Mouse (Mus musculus): ENCODE measurements at regions not wholly inside any gene's neighbourhood (a gene's known extent, or its start where the extent isn't known, plus 50 kb on each side); places are given as distances from the start of the nearest gene placed in this dataset.

DNA sequence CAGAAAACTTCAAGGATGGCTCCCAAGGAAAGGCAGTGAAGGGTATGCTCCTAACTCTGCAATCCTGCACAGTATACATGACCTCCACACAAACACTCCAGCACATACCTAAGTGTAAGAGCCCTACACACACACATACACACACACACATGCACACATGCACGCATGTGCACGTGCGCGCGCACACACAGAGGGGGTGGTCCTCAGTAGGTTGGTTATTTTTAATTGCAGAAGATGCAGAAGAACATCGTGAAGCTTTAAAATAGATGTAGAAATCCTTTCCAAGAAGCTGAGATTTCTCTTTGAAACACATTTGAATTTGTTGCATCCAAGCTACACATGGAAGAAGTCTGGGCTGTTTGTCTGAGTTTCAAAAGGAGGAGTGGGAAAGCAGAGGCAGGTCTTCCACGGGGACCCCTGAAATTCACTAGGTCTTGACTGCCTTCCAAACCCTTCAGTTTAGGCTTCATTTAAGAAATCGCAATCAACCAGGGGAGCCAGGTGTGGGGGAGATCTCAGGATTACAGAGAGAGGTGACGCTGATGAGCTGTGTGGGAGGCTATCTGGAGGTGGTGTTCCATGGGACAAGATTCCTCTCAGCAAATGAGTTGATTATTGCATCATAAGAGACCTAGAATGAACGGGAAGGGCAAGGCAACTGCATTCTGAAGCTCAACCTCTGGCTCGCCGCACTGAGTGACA lies 427.4 kb downstream of the Gm9195 start:
- no peaks in the 10 kb centered on the region for H3K9me3 ChIP-seq (ENCODE audit: control insufficient read depth, low read length)
- H3K27me3 ChIP-seq (replicated peaks; ENCODE audit: control insufficient read depth, insufficient read depth, low read length), result no peaks in the 10 kb centered on the region
- H3K4me1 ChIP-seq (replicated peaks; ENCODE audit: control insufficient read depth, insufficient read depth, low read length), result no peaks in the 10 kb centered on the region
- 93% methylated on average over 12 of the region's 12 CpGs for WGBS
- no peaks in the 10 kb centered on the region for H3K36me3 ChIP-seq (ENCODE audit: control insufficient read depth, insufficient read depth)
- ATAC-seq, result no peak
- no peak overlapping the region for H3K9ac ChIP-seq (replicated peaks; ENCODE audit: low read depth, low read length)
- no peak overlapping the region for H3K4me3 ChIP-seq (replicated peaks; ENCODE audit: low read length)
- H3K4me2 ChIP-seq (ENCODE audit: low read length), result no peak overlapping the region
- no peak overlapping the region for H3K27ac ChIP-seq (ENCODE audit: low read length)

GRCm38 (mm10) chr14:72042881-72043236 lies 448.8 kb downstream of the Gm9195 start:
- H3K9me3 ChIP-seq (ENCODE audit: control insufficient read depth, low read length), result no peaks in the 10 kb centered on the region
- peak; percentile 91 for ATAC-seq
- 12% methylated on average over 2 of the region's 2 CpGs for WGBS
- H3K4me2 ChIP-seq (ENCODE audit: low read length), result no peak overlapping the region
- no peak overlapping the region for H3K4me3 ChIP-seq (replicated peaks; ENCODE audit: low read length)
- H3K9ac ChIP-seq (replicated peaks; ENCODE audit: low read depth, low read length), result no peak overlapping the region; the same call in 1 of the 2 replicates
- peak overlapping the region; percentile 46 for H3K27ac ChIP-seq (ENCODE audit: low read length)
- H3K36me3 ChIP-seq (ENCODE audit: control insufficient read depth, insufficient read depth), result no peaks in the 10 kb centered on the region
- H3K4me1 ChIP-seq (replicated peaks; ENCODE audit: control insufficient read depth, insufficient read depth, low read length), result peaks cover 12% of the 10 kb centered on the region
- no peaks in the 10 kb centered on the region for H3K27me3 ChIP-seq (replicated peaks; ENCODE audit: control insufficient read depth, insufficient read depth, low read length)

DNA sequence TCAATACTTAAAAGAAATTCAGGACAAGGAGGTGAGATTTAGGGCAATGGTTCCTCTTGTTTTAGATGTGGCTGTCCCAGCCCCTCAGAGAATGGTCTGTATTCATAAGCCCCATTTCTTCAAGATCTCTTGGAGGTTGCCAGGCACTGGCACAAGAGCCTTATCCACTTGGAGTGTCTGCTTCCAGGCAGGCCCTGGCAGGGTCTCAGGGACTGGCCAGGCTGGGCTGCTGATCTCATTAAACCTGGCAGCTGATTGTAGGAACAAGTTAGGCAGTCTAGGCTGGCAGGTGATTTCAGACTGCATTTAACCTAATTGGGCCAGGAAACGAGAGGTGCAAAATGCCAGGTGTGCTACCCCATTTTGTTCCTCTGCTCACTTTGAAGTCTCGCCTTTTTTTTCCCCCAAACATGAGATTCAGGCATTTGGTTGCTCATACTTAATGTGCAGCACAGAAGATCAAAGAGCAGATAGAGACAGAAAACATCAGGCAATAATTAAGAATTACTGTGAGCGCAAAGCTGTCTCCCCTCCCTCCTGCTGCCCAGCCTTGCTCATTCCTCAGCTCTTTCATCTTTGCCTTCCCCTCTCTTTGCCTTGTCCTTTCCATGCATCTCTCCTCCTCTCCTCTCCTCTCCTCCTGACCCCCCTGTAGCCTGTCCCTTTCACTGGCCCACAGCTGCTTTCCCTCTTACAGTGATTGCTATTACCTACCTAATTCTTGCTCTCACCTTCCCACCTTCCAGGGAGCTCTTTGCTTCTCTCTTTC lies 449.3 kb downstream of the Gm9195 start:
- Histone ChIP-seq H3K4me3 (replicated peaks; ENCODE audit: low read length) (no peak overlapping the region), H3K9ac (replicated peaks; ENCODE audit: low read depth, low read length) (no peak overlapping the region; the same call in 1 of the 2 replicates), H3K4me1 (replicated peaks; ENCODE audit: control insufficient read depth, insufficient read depth, low read length) (peaks cover 12% of the 10 kb centered on the region), H3K27me3 (replicated peaks; ENCODE audit: control insufficient read depth, insufficient read depth, low read length) (no peaks in the 10 kb centered on the region), H3K36me3 (ENCODE audit: control insufficient read depth, insufficient read depth) (no peaks in the 10 kb centered on the region), H3K9me3 (ENCODE audit: control insufficient read depth, low read length) (no peaks in the 10 kb centered on the region), H3K4me2 (ENCODE audit: low read length) (0 out of 2 replicates have a peak overlapping the region, but pooled peaks have one; percentile 13), H3K27ac (ENCODE audit: low read length) (peak overlapping the region; percentile 46)
- WGBS, result 17% methylated on average over 3 of the region's 3 CpGs
- peak; percentile 80 for ATAC-seq

- no peak overlapping the region for H3K27ac ChIP-seq (ENCODE audit: low read length)
- no peak overlapping the region for H3K9ac ChIP-seq (replicated peaks; ENCODE audit: low read depth, low read length)
- no peak overlapping the region for H3K4me2 ChIP-seq (ENCODE audit: low read length)
- no peaks in the 10 kb centered on the region for H3K4me1 ChIP-seq (replicated peaks; ENCODE audit: control insufficient read depth, insufficient read depth, low read length)
- ATAC-seq, result no peak
- H3K36me3 ChIP-seq (ENCODE audit: control insufficient read depth, insufficient read depth), result no peaks in the 10 kb centered on the region
- WGBS, result 81% methylated on average over 3 of the region's 3 CpGs
- no peaks in the 10 kb centered on the region for H3K27me3 ChIP-seq (replicated peaks; ENCODE audit: control insufficient read depth, insufficient read depth, low read length)
- no peak overlapping the region for H3K4me3 ChIP-seq (replicated peaks; ENCODE audit: low read length)
- H3K9me3 ChIP-seq (ENCODE audit: control insufficient read depth, low read length), result no peaks in the 10 kb centered on the region
Observed at GRCm38 (mm10) chr14:72030396-72030795, 461.2 kb downstream of the Gm9195 start.

DNA sequence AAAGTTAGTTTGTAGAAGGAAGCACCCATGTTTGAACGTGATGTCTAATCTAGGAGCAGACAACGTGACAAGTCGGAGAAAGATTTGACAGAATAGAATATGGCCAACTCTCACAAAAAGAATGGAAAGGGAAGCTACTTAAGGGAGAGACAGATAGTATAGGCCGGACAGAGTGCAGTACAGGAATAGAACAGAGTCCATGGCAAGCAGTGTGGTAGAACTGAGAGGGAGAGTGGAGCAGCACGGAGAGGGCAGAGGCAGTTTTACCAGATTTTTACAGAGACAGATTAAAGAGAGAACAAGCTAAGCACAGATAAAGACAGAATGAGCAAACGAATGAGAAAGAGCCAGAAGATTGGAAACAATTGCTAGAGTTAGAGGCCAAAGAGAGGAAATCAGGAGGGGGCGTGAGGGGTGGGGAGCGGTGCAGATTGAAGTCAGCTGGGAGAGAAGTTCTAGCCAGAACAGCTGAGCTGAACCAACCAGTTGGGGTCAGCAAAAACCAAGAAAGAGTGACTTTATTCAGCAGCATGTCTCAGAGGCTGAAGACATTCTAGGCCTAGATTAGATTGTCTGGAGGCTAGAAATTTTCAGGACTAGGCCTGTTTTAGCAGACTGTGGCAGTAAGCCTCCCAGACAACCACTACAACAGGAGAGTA lies 464.1 kb downstream of the Gm9195 start:
- H3K36me3 ChIP-seq (ENCODE audit: control insufficient read depth, insufficient read depth), result no peaks in the 10 kb centered on the region
- no peak overlapping the region for H3K4me2 ChIP-seq (ENCODE audit: low read length)
- no peak overlapping the region for H3K27ac ChIP-seq (ENCODE audit: low read length)
- no peaks in the 10 kb centered on the region for H3K9me3 ChIP-seq (ENCODE audit: control insufficient read depth, low read length)
- H3K9ac ChIP-seq (replicated peaks; ENCODE audit: low read depth, low read length), result no peak overlapping the region
- H3K27me3 ChIP-seq (replicated peaks; ENCODE audit: control insufficient read depth, insufficient read depth, low read length), result no peaks in the 10 kb centered on the region
- H3K4me1 ChIP-seq (replicated peaks; ENCODE audit: control insufficient read depth, insufficient read depth, low read length), result no peaks in the 10 kb centered on the region
- 73% methylated on average over 8 of the region's 8 CpGs for WGBS
- no peak overlapping the region for H3K4me3 ChIP-seq (replicated peaks; ENCODE audit: low read length)
- no peak for ATAC-seq

DNA sequence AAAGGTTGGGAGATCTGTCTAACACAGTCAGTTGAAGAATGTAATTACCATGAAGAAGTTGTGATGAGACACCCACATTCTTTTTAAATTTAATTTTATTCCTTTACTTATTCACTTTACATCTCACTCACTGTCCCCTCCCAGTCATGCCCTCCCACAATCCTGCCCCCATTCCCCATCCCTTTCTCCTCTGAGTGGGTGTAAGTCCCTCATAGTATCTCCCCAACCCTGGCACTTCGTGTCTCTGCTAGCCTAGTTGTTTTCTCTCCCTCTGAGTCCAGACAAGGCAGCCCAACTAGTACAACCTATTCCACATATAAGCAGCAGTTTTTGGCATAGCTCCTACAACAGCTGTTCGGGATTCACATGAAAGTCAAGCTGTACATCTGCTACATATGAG lies 487.3 kb downstream of the Gm9195 start:
- Histone ChIP-seq H3K27ac (ENCODE audit: low read length) (no peak overlapping the region), H3K4me1 (replicated peaks; ENCODE audit: control insufficient read depth, insufficient read depth, low read length) (no peaks in the 10 kb centered on the region), H3K9me3 (ENCODE audit: control insufficient read depth, low read length) (no peaks in the 10 kb centered on the region), H3K4me2 (ENCODE audit: low read length) (no peak overlapping the region), H3K4me3 (replicated peaks; ENCODE audit: low read length) (no peak overlapping the region), H3K36me3 (ENCODE audit: control insufficient read depth, insufficient read depth) (no peaks in the 10 kb centered on the region), H3K27me3 (replicated peaks; ENCODE audit: control insufficient read depth, insufficient read depth, low read length) (no peaks in the 10 kb centered on the region), H3K9ac (replicated peaks; ENCODE audit: low read depth, low read length) (no peak overlapping the region)
- ATAC-seq, result no peak
- WGBS, result 76% methylated on average over 2 of the region's 2 CpGs

DNA sequence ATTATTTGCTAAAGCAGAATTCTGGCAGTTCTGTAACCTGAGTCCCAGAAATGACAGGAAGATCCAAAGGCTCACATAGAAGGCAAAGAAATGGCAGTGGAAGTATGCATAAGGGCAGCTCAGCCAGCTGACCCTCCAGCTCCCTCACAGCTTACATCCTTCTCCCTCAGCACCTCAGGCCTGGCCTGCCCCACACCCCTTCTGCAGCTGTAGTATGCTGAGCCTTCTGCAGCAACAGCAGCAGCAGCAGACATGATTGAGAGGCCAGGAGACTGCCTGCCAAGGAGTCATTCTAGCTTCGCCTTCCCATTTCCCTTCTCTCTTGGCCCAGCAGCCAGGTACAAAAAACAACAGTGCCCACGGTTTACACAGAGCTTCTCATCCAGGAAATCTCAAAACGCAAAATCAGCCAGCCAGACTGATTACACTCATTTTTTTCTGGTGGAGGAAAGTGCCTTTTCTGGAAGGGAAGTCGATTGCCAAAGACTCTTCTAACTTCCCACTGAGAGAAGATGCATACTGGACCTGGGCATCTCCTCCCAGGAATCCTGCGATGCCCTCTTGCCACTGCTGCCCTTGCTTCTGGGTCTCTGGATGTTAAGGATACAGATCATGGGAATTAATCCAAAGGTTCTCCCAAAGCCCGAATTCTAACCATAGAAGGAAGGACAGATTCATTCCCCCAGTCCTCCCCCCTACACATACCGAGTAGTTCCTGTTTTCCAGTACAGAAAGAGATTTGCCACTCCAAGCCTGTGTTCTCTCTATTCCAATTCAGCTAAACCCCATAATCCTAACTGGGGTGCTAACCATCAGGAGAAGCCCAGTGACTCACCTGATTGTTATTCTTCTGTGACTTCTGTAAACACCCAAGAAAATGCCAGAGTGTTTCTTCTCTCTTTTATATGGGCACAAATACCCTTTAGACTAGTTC lies 489.2 kb downstream of the Gm9195 start:
- H3K4me3 ChIP-seq (replicated peaks; ENCODE audit: low read length), result no peak overlapping the region
- ATAC-seq, result no peak
- H3K36me3 ChIP-seq (ENCODE audit: control insufficient read depth, insufficient read depth), result no peaks in the 10 kb centered on the region
- no peak overlapping the region for H3K27ac ChIP-seq (ENCODE audit: low read length)
- 60% methylated on average over 7 of the region's 7 CpGs for WGBS
- H3K4me2 ChIP-seq (ENCODE audit: low read length), result no peak overlapping the region
- no peaks in the 10 kb centered on the region for H3K9me3 ChIP-seq (ENCODE audit: control insufficient read depth, low read length)
- H3K27me3 ChIP-seq (replicated peaks; ENCODE audit: control insufficient read depth, insufficient read depth, low read length), result no peaks in the 10 kb centered on the region
- no peaks in the 10 kb centered on the region for H3K4me1 ChIP-seq (replicated peaks; ENCODE audit: control insufficient read depth, insufficient read depth, low read length)
- no peak overlapping the region for H3K9ac ChIP-seq (replicated peaks; ENCODE audit: low read depth, low read length)

DNA sequence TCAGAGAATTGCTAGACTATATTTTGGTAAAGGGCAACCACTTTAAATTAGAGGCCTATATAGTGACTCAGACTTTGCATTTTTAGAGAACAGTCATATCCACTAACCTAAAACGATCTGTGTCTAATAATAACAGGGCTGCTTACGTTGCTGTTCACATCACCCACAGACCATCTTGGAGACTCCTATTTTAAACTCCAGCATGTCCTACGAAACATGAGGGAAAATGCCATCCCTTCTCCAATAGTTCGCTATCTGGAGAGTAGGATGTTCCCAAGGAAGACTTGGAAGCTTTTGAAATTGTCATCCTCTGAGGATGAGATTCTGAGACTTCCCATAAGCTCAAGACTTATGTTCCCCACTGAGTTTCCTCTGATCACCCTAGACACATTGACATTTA lies 518.6 kb downstream of the Gm9195 start:
- 91% methylated on average over 4 of the region's 4 CpGs for WGBS
- Histone ChIP-seq H3K27me3 (replicated peaks; ENCODE audit: control insufficient read depth, insufficient read depth, low read length) (no peaks in the 10 kb centered on the region), H3K9ac (replicated peaks; ENCODE audit: low read depth, low read length) (no peak overlapping the region), H3K27ac (ENCODE audit: low read length) (no peak overlapping the region), H3K4me1 (replicated peaks; ENCODE audit: control insufficient read depth, insufficient read depth, low read length) (no peaks in the 10 kb centered on the region), H3K36me3 (ENCODE audit: control insufficient read depth, insufficient read depth) (no peaks in the 10 kb centered on the region), H3K4me2 (ENCODE audit: low read length) (no peak overlapping the region), H3K9me3 (ENCODE audit: control insufficient read depth, low read length) (no peaks in the 10 kb centered on the region), H3K4me3 (replicated peaks; ENCODE audit: low read length) (no peak overlapping the region)
- no peak for ATAC-seq

- no peak overlapping the region for H3K9ac ChIP-seq (replicated peaks; ENCODE audit: low read depth, low read length)
- H3K4me3 ChIP-seq (replicated peaks; ENCODE audit: low read length), result no peak overlapping the region
- H3K9me3 ChIP-seq (ENCODE audit: control insufficient read depth, low read length), result no peaks in the 10 kb centered on the region
- H3K27me3 ChIP-seq (replicated peaks; ENCODE audit: control insufficient read depth, insufficient read depth, low read length), result no peaks in the 10 kb centered on the region
- H3K4me1 ChIP-seq (replicated peaks; ENCODE audit: control insufficient read depth, insufficient read depth, low read length), result no peaks in the 10 kb centered on the region
- H3K27ac ChIP-seq (ENCODE audit: low read length), result no peak overlapping the region
- WGBS, result 92% methylated on average over 1 of the region's 1 CpGs
- no peak overlapping the region for H3K4me2 ChIP-seq (ENCODE audit: low read length)
- no peaks in the 10 kb centered on the region for H3K36me3 ChIP-seq (ENCODE audit: control insufficient read depth, insufficient read depth)
- ATAC-seq, result no peak
Observed at GRCm38 (mm10) chr14:71972521-71972920, 519.1 kb downstream of the Gm9195 start.

All from forebrain, embryonic 16.5 days (tissue).